Mouse (Mus musculus) brain, embryonic 14.5 days (tissue): ENCODE results near the gene Zgrf1.
A peak's percentile ranks its signal among the peaks of the same experiment; 100 is the strongest.

ENCODE experiments used
- CTCF ChIP-seq: fragments of 200-500 bp; IDR thresholded peaks from 2 replicates; pipeline ENCODE4 v1.5.1; 2012; ENCODE audit warnings: inconsistent platforms, mild to moderate bottlenecking, moderate library complexity, borderline replicate concordance; ENCODE audit not compliant: insufficient read depth, insufficient read length; ENCODE audit errors: extremely low read depth
- POLR2A ChIP-seq: fragments of 200-500 bp; IDR thresholded peaks from 2 replicates; pipeline ENCODE4 v1.6.1; 2012; ENCODE audit warnings: mild to moderate bottlenecking, inconsistent platforms, borderline replicate concordance; ENCODE audit not compliant: poor library complexity, insufficient read depth, insufficient read length, severe bottlenecking; ENCODE audit errors: extremely low read depth

DNA sequence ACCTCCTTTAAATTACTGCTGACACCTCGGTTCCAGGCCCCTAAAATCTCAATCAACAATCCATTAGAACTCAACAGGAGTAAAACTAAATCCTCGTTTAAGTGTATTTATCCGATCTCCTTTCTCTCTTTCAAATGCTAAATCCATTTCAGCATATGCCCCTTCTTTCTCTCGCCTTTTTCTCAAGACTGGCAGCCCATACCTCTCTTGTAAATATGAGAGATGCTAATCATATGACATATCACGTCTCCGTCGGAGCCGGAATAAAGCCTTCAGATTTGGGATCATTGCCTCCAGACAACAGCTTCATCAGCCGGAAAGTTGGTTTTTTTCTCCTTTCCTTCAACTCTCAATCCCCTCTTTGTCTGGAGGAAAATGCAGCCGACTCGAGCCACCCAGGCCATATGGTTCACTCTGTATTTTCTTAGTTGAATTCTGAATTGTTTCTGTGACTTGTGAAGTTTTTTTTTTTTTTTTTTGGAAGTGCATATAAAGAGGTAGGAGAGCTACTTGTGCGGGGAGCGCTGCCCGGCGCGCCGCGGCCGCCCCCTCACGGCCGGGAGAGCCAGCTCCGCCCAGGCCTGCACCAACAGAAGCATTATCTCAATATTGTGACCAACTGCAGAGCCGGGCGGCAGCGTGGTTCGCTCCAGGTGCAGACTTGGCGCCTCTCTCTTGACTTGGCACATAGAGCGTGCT is 72.6 kb downstream of the Zgrf1 start:
- TF ChIP-seq CTCF (peak; percentile 22; the same call in 1 of the 2 replicates), POLR2A (0 out of 2 replicates have a peak, but pooled peaks have one; percentile 16)
